Mouse (Mus musculus): ENCODE data around the gene Ddi2.
"Not testable (repeated sequence)": the region's sequence is repeated elsewhere in the genome, so short reads cannot be mapped to it uniquely, and the experiment has no call there.

The Ddi2 gene

GRCm38 (mm10) chr4:141722731-141723672, at the start of gene Ddi2:
Gene Ddi2 (minus strand): TSS chr4:141723419.
- peak; percentile 78 for DNase-seq (ENCODE audit: low read depth, low spot score)

GRCm38 (mm10) chr4:141773019-141773418, 49.8 kb upstream of the Ddi2 start:
- DNase-seq (ENCODE audit: low read depth, low spot score): not testable (repeated sequence)

- no peak for DNase-seq (ENCODE audit: low read depth, low spot score)
Observed at GRCm38 (mm10) chr4:141771823-141772222, 48.6 kb upstream of the Ddi2 start.

- DNase-seq (ENCODE audit: low read depth, low spot score): no peak
Observed at GRCm38 (mm10) chr4:141769501-141770160, 46.4 kb upstream of the Ddi2 start.

- DNase-seq (ENCODE audit: low read depth, low spot score): no peak
Observed at GRCm38 (mm10) chr4:141767353-141768036, 44.3 kb upstream of the Ddi2 start.

- DNase-seq (ENCODE audit: low read depth, low spot score): no peak
Observed at GRCm38 (mm10) chr4:141766668-141767352, 43.6 kb upstream of the Ddi2 start.

- DNase-seq (ENCODE audit: low read depth, low spot score): no peak
Observed at GRCm38 (mm10) chr4:141766316-141766667, 43.1 kb upstream of the Ddi2 start.

GRCm38 (mm10) chr4:141765008-141765407, 41.8 kb upstream of the Ddi2 start:
- no peak for DNase-seq (ENCODE audit: low read depth, low spot score)

GRCm38 (mm10) chr4:141763476-141763875, 40.3 kb upstream of the Ddi2 start:
- DNase-seq (ENCODE audit: low read depth, low spot score): no peak

GRCm38 (mm10) chr4:141762102-141762598, 38.9 kb upstream of the Ddi2 start:
- DNase-seq (ENCODE audit: low read depth, low spot score): no peak

- no peak for DNase-seq (ENCODE audit: low read depth, low spot score)
Observed at GRCm38 (mm10) chr4:141760942-141761341, 37.7 kb upstream of the Ddi2 start.

- no peak for DNase-seq (ENCODE audit: low read depth, low spot score)
Observed at GRCm38 (mm10) chr4:141758874-141759542, 35.8 kb upstream of the Ddi2 start.

- DNase-seq (ENCODE audit: low read depth, low spot score): no peak
Observed at GRCm38 (mm10) chr4:141757124-141757523, 33.9 kb upstream of the Ddi2 start.

GRCm38 (mm10) chr4:141755375-141755930, 32.2 kb upstream of the Ddi2 start:
- no peak for DNase-seq (ENCODE audit: low read depth, low spot score)

GRCm38 (mm10) chr4:141752076-141752421, 28.8 kb upstream of the Ddi2 start:
- DNase-seq (ENCODE audit: low read depth, low spot score): no peak

- no peak for DNase-seq (ENCODE audit: low read depth, low spot score)
Observed at GRCm38 (mm10) chr4:141751419-141752075, 28.3 kb upstream of the Ddi2 start.

GRCm38 (mm10) chr4:141750826-141751225, 27.6 kb upstream of the Ddi2 start:
- no peak for DNase-seq (ENCODE audit: low read depth, low spot score)

GRCm38 (mm10) chr4:141749557-141749956, 26.3 kb upstream of the Ddi2 start:
- DNase-seq (ENCODE audit: low read depth, low spot score): no peak

- DNase-seq (ENCODE audit: low read depth, low spot score): no peak
Observed at GRCm38 (mm10) chr4:141746578-141747346, 23.5 kb upstream of the Ddi2 start, which contains the start of gene Agmat. Gene Agmat (plus strand): TSS chr4:141746672.

Data from embryo, embryonic 11.5 days (tissue).